Mouse (Mus musculus): Measurements from ENCODE around the gene Crlf1. TPM values are rescaled to one million over a fixed set of nuclear protein-coding genes. Genes with fewer than 3 reads are reported as not detected.

Gene Crlf1
- total and polyA plus RNA-seq, 3 experiments: 3.8 to 26.6 TPM; not detected in 1

GRCm38 (mm10) chr8:70502540-70502939 is 9.6 kb downstream of the Crlf1 start:
- peak overlapping the region; percentile 82 for H3K27ac ChIP-seq (ENCODE audit: control insufficient read depth, low read depth, low read length)
- TF ChIP-seq EP300 (IDR thresholded peaks at IDR 0.05; ENCODE audit: low read depth in 1 of 2, low read length in 2 of 2) (0 out of 4 replicates have a peak, but pooled peaks have one; percentile 20 to 24), MAZ (IDR thresholded peaks at IDR 0.05; ENCODE audit: low read depth, low read length) (0 out of 2 replicates have a peak, but pooled peaks have one; percentile 0), TBP (IDR thresholded peaks at IDR 0.05; ENCODE audit: low read depth, low read length) (no peak), JUND (IDR thresholded peaks at IDR 0.05; ENCODE audit: low read depth, low read length) (0 out of 2 replicates have a peak, but pooled peaks have one; percentile 50), HCFC1 (IDR thresholded peaks at IDR 0.05; ENCODE audit: low read depth, low read length) (no peak), CHD2 (IDR thresholded peaks at IDR 0.05; ENCODE audit: low read length) (peak; percentile 45; the same call in 1 of the 2 replicates), GATA1 (IDR thresholded peaks at IDR 0.05; ENCODE audit: low read depth, low read length) (0 out of 2 replicates have a peak, but pooled peaks have one; percentile 19), NELFE (IDR thresholded peaks at IDR 0.05; ENCODE audit: low read depth, low read length) (peak; percentile 27; the same call in 1 of the 2 replicates), ZNF384 (IDR thresholded peaks at IDR 0.05; ENCODE audit: low read depth, low read length) (0 out of 2 replicates have a peak, but pooled peaks have one; percentile 32), MEF2A (IDR thresholded peaks at IDR 0.05; ENCODE audit: extremely low read depth, insufficient replicate concordance, low read depth, low read length, poor library complexity, severe bottlenecking) (no peak), MAFK (IDR thresholded peaks at IDR 0.05; ENCODE audit: borderline replicate concordance, low read depth, low read length) (no peak), USF2 (IDR thresholded peaks at IDR 0.05; ENCODE audit: borderline replicate concordance in 1 of 2, insufficient read depth in 1 of 2, low read depth in 1 of 2, low read length in 2 of 2) (no peak), MXI1 (IDR thresholded peaks at IDR 0.05; ENCODE audit: low read depth, low read length) (peak; percentile 86), ZMIZ1 (IDR thresholded peaks at IDR 0.05; ENCODE audit: low read depth, low read length) (no peak), E2F4 (IDR thresholded peaks at IDR 0.05; ENCODE audit: borderline replicate concordance, low read depth, low read length) (no peak), KAT2A (conservative IDR thresholded peaks at IDR 0.05; ENCODE audit: low read depth, low read length) (no peak), SIN3A (IDR thresholded peaks at IDR 0.05; ENCODE audit: low read length) (peak; percentile 13; the same call in 1 of the 2 replicates), TCF12 (IDR thresholded peaks at IDR 0.05; ENCODE audit: low read depth, low read length) (no peak), MAX (IDR thresholded peaks at IDR 0.05; ENCODE audit: low read length) (peak; percentile 79), UBTF (IDR thresholded peaks at IDR 0.05; ENCODE audit: borderline replicate concordance, insufficient read depth, low read depth, low read length) (no peak), NRF1 (IDR thresholded peaks at IDR 0.05; ENCODE audit: insufficient read depth, low read depth, low read length, poor library complexity, severe bottlenecking) (no peak), MYC (IDR thresholded peaks at IDR 0.05; ENCODE audit: low read depth, low read length) (no peak; the same call in 1 of the 2 replicates), GABPA (IDR thresholded peaks at IDR 0.05; ENCODE audit: low read depth, low read length) (no peak), RAD21 (IDR thresholded peaks at IDR 0.05; ENCODE audit: low read depth, low read length) (no peak), CHD1 (IDR thresholded peaks at IDR 0.05; ENCODE audit: low read depth, low read length) (no peak), SMC3 (IDR thresholded peaks at IDR 0.05; ENCODE audit: low read depth, low read length) (peak; percentile 16; the same call in 1 of the 2 replicates), USF1 (IDR thresholded peaks at IDR 0.05; ENCODE audit: low read depth, low read length) (no peak), BHLHE40 (IDR thresholded peaks at IDR 0.05; ENCODE audit: borderline replicate concordance, low read depth, low read length) (no peak), CTCF (IDR thresholded peaks at IDR 0.05 in 2 of 3, conservative IDR thresholded peaks at IDR 0.05 in 1 of 3; ENCODE audit: control insufficient read depth in 1 of 3, insufficient read depth in 1 of 3, low read depth in 2 of 3, low read length in 3 of 3, poor library complexity in 1 of 3, severe bottlenecking in 1 of 3) (no peak), ETS1 (IDR thresholded peaks at IDR 0.05; ENCODE audit: low read depth, low read length) (no peak), ELF1 (IDR thresholded peaks at IDR 0.05; ENCODE audit: low read depth, low read length) (no peak), POLR2AphosphoS5 (IDR thresholded peaks at IDR 0.05; ENCODE audit: borderline replicate concordance, low read depth, low read length) (no peak), POLR2AphosphoS2 (IDR thresholded peaks at IDR 0.05; ENCODE audit: low read length) (no peak), ZC3H11A (IDR thresholded peaks at IDR 0.05; ENCODE audit: low read depth, low read length) (no peak), RCOR1 (IDR thresholded peaks at IDR 0.05; ENCODE audit: low read depth, low read length) (no peak), ZKSCAN1 (IDR thresholded peaks at IDR 0.05; ENCODE audit: low read depth, low read length) (no peak), POLR2A (IDR thresholded peaks at IDR 0.05; ENCODE audit: control insufficient read depth in 1 of 2, insufficient read depth in 1 of 2, low read depth in 1 of 2, low read length in 2 of 2, poor library complexity in 1 of 2) (no peak; a peak in 1 of 4 replicates)

More at GRCm38 (mm10) chr8:70502540-70502939, 9.6 kb downstream of the Crlf1 start:
- DNase-seq (ENCODE audit: low read depth, low spot score): peak; percentile 70
- Histone ChIP-seq H3K4me1 (ENCODE audit: control insufficient read depth in 1 of 2, insufficient read depth in 2 of 2, low read length in 2 of 2) (peaks cover 3 to 35% of the 10 kb centered on the region in 2 experiments; a peak in 3 of 4 replicates), H3K9ac (ENCODE audit: control insufficient read depth, low read depth, low read length, poor library complexity, severe bottlenecking) (peak overlapping the region; percentile 88), H3K36me3 (ENCODE audit: control insufficient read depth in 1 of 2, insufficient read depth in 2 of 2, low read length in 2 of 2) (peaks cover 0 to 18% of the 10 kb centered on the region in 2 experiments; a peak in 2 of 4 replicates), H3K27me3 (ENCODE audit: control insufficient read depth in 1 of 2, insufficient read depth in 2 of 2, low read length in 2 of 2) (no peaks in the 10 kb centered on the region), H3K9me3 (replicated peaks; ENCODE audit: insufficient read depth, low read length) (no peaks in the 10 kb centered on the region), H3K79me2 (ENCODE audit: control insufficient read depth, insufficient read depth, low read length, poor library complexity) (peaks cover 16% of the 10 kb centered on the region), H3K4me3 (ENCODE audit: control insufficient read depth in 1 of 2, insufficient read depth in 1 of 2, low read depth in 2 of 2, low read length in 2 of 2) (peak overlapping the region; percentile 54 to 84)

All from MEL (cell line).